Mouse (Mus musculus) C2C12 (cell line): Measurements from ENCODE around the gene Adh7. TPM values are rescaled to one million over a fixed set of nuclear protein-coding genes. Genes with fewer than 3 reads are reported as not detected.

ENCODE experiments used
- H3K27me3 ChIP-seq: one replicate; pipeline ENCODE4 v1.6.1; 2011; ENCODE audit not compliant: control insufficient read depth, insufficient read depth, insufficient read length
- H3K36me3 ChIP-seq: one replicate; pipeline ENCODE4 v1.6.1; 2011; ENCODE audit not compliant: control insufficient read depth, insufficient read depth
- H3K4me3 ChIP-seq: one replicate; pipeline ENCODE4 v1.5.1; 2011; ENCODE audit warnings: mild to moderate bottlenecking, control low read depth; ENCODE audit not compliant: poor library complexity, insufficient read depth, severe bottlenecking
- H3K79me2 ChIP-seq: one replicate; pipeline ENCODE4 v1.6.1; 2011; ENCODE audit not compliant: control insufficient read depth, insufficient read depth
- H3K79me3 ChIP-seq: one replicate; pipeline ENCODE4 v1.6.1; 2011; ENCODE audit warnings: low read depth, control low read depth
- H3ac ChIP-seq: one replicate; pipeline ENCODE3; 2011; ENCODE audit warnings: low read depth; ENCODE audit not compliant: control insufficient read depth, insufficient read length
- CEBPB ChIP-seq: IDR thresholded peaks from one replicate; pipeline ENCODE4 v1.6.1; 2011; ENCODE audit warnings: low read depth, mild to moderate bottlenecking, control low read depth, moderate library complexity
- CTCF ChIP-seq: IDR thresholded peaks from one replicate; pipeline ENCODE4 v1.5.1; 2011; ENCODE audit not compliant: control insufficient read depth, insufficient read depth, insufficient read length
- FOSL1 ChIP-seq: IDR thresholded peaks from one replicate; pipeline ENCODE4 v1.8.0; 2011; ENCODE audit warnings: mild to moderate bottlenecking, low read length; ENCODE audit not compliant: poor library complexity, insufficient read depth, severe bottlenecking
- MAX ChIP-seq: IDR thresholded peaks from one replicate; pipeline ENCODE4 v1.6.1; 2011; ENCODE audit warnings: mild to moderate bottlenecking, control low read depth
- MYOD1 ChIP-seq: IDR thresholded peaks from one replicate; pipeline ENCODE4 v1.6.1; 2011; ENCODE audit warnings: low read depth; ENCODE audit not compliant: control insufficient read depth, insufficient read length
- MYOG ChIP-seq: IDR thresholded peaks from one replicate; pipeline ENCODE4 v1.6.1; 2011; ENCODE audit not compliant: control insufficient read depth, insufficient read length; ENCODE audit errors: extremely low read depth
- USF1 ChIP-seq: IDR thresholded peaks from one replicate; pipeline ENCODE4 v1.6.1; 2011; ENCODE audit warnings: low read depth, mild to moderate bottlenecking, control low read depth, moderate library complexity
- polyA plus RNA-seq: library from polyadenylated mRNA; unstranded; fragments of >200 nt; fragmentation: generic; extraction: Trizol; gene quantifications from one replicate; pipeline ENCODE4 v1.2.1, GENCODE M21; 2012; ENCODE audit warnings: missing spikeins

Adh7 gene
- polyA plus RNA-seq, 1 experiment: 4.9 TPM

GRCm38 (mm10) chr3:138270507-138270906 lies 52.9 kb downstream of the Adh7 start:
- Histone ChIP-seq H3K79me3 (no peaks in the 10 kb centered on the region), H3K4me3 (no peak overlapping the region), H3K27me3 (peaks cover 3% of the 10 kb centered on the region), H3K79me2 (no peaks in the 10 kb centered on the region), H3ac (no peak overlapping the region), H3K36me3 (no peaks in the 10 kb centered on the region)
- no peak for TF ChIP-seq MAX
- TF ChIP-seq CTCF: no peak
- no peak for TF ChIP-seq FOSL1
- no peak for TF ChIP-seq MYOD1
- TF ChIP-seq USF1: no peak
- no peak for TF ChIP-seq MYOG
- no peak for TF ChIP-seq CEBPB

- no peaks in the 10 kb centered on the region for H3K79me2 ChIP-seq
- no peak overlapping the region for H3K4me3 ChIP-seq
- TF ChIP-seq CTCF (no peak), USF1 (no peak), FOSL1 (no peak), MYOG (no peak), MYOD1 (no peak), MAX (no peak), CEBPB (no peak)
- peaks cover 3% of the 10 kb centered on the region for H3K27me3 ChIP-seq
- H3ac ChIP-seq: no peak overlapping the region
- H3K36me3 ChIP-seq: no peaks in the 10 kb centered on the region
- H3K79me3 ChIP-seq: no peaks in the 10 kb centered on the region
Measured at GRCm38 (mm10) chr3:138271297-138271696, 53.7 kb downstream of the Adh7 start.

GRCm38 (mm10) chr3:138273080-138273479 lies 55.5 kb downstream of the Adh7 start:
- Histone ChIP-seq H3K36me3 (no peaks in the 10 kb centered on the region), H3ac (no peak overlapping the region), H3K79me2 (no peaks in the 10 kb centered on the region), H3K4me3 (no peak overlapping the region), H3K27me3 (peaks cover 3% of the 10 kb centered on the region), H3K79me3 (no peaks in the 10 kb centered on the region)
- no peak for TF ChIP-seq MAX
- no peak for TF ChIP-seq CEBPB
- no peak for TF ChIP-seq CTCF
- no peak for TF ChIP-seq MYOD1
- TF ChIP-seq USF1: no peak
- TF ChIP-seq MYOG: no peak
- no peak for TF ChIP-seq FOSL1

GRCm38 (mm10) chr3:138275100-138275499 lies 57.5 kb downstream of the Adh7 start:
- Histone ChIP-seq H3K79me2 (no peaks in the 10 kb centered on the region), H3K36me3 (no peaks in the 10 kb centered on the region), H3ac (no peak overlapping the region), H3K79me3 (no peaks in the 10 kb centered on the region), H3K4me3 (no peak overlapping the region), H3K27me3 (peaks cover 3% of the 10 kb centered on the region)
- TF ChIP-seq CTCF: no peak
- no peak for TF ChIP-seq FOSL1
- no peak for TF ChIP-seq MAX
- no peak for TF ChIP-seq USF1
- TF ChIP-seq MYOD1: no peak
- TF ChIP-seq CEBPB: no peak
- no peak for TF ChIP-seq MYOG

DNA sequence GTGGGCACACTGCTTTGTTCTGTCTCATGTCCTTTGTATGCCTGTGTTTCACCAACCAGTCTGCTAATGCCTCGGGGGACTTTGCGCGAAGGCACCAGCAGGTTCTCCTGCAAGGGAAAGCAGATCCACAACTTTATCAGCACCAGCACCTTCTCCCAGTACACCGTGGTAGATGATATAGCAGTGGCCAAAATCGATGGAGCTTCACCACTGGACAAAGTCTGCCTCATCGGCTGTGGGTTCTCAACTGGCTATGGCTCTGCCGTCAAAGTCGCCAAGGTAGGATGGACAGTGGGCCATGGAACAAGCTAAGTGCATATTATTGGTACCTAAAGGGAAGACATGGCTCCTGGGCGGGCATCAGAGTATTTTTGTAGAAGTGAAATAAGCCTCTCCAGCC lies 65.0 kb downstream of the Adh7 start:
- Histone ChIP-seq H3K27me3 (peaks cover 14% of the 10 kb centered on the region), H3K4me3 (no peak overlapping the region), H3K79me2 (no peaks in the 10 kb centered on the region), H3ac (no peak overlapping the region), H3K79me3 (no peaks in the 10 kb centered on the region), H3K36me3 (no peaks in the 10 kb centered on the region)
- TF ChIP-seq CTCF: no peak
- TF ChIP-seq FOSL1: no peak
- no peak for TF ChIP-seq USF1
- TF ChIP-seq MYOD1: no peak
- TF ChIP-seq MYOG: no peak
- TF ChIP-seq MAX: no peak
- no peak for TF ChIP-seq CEBPB

Other genes starting within 250 kb of the Adh7 start
- 0.15 TPM for gene Dapp1, start 236.2 kb upstream of the Adh7 start, polyA plus RNA-seq
- 6.5 TPM for gene 1110002E22Rik, start 152.7 kb upstream of the Adh7 start, polyA plus RNA-seq
- gene Gm5105, start 150.4 kb upstream of the Adh7 start, polyA plus RNA-seq: 0.16 TPM
- 6.8 TPM for gene Trmt10a, start 74.3 kb upstream of the Adh7 start, polyA plus RNA-seq
- 1.2 TPM for gene Mttp, start 72.8 kb upstream of the Adh7 start, polyA plus RNA-seq
- not detected for gene 4930579F01Rik, start 23.9 kb upstream of the Adh7 start, polyA plus RNA-seq
- 0.05 TPM for gene Adh1, start 43.2 kb downstream of the Adh7 start, polyA plus RNA-seq
- not detected for gene Adh6a, start 95.5 kb downstream of the Adh7 start, polyA plus RNA-seq
- not detected for gene Adh6b, start 124.0 kb downstream of the Adh7 start, polyA plus RNA-seq
- not detected for gene Adh4, start 197.7 kb downstream of the Adh7 start, polyA plus RNA-seq
- gene Adh5, start 225.3 kb downstream of the Adh7 start, polyA plus RNA-seq: 91.5 TPM